Mouse (Mus musculus) right cerebral cortex, postnatal 4 days (tissue): ENCODE measurements around the gene Trappc3.

ENCODE experiments used
- DNase-seq: peaks from one replicate; pipeline ENCODE4 v3.0.0-alpha.2; 2022

Gene Trappc3

GRCm38 (mm10) chr4:126251655-126252254 is 10.4 kb upstream of the Trappc3 start:
- DNase-seq: no peak

GRCm38 (mm10) chr4:126252411-126253237 is 9.5 kb upstream of the Trappc3 start:
- no peak for DNase-seq

GRCm38 (mm10) chr4:126253637-126254272 is 8.4 kb upstream of the Trappc3 start:
- DNase-seq: no peak

GRCm38 (mm10) chr4:126254315-126255112 is 7.6 kb upstream of the Trappc3 start:
- DNase-seq: peak; percentile 56

- DNase-seq: peak; percentile 63
Measured at GRCm38 (mm10) chr4:126255113-126256001, 6.8 kb upstream of the Trappc3 start.

GRCm38 (mm10) chr4:126256131-126256791 is 5.9 kb upstream of the Trappc3 start, which contains the start of gene Map7d1:
Gene Map7d1 (minus strand): TSS chr4:126256343.
- DNase-seq: peak; percentile 86

- DNase-seq: peak; percentile 43
Measured at GRCm38 (mm10) chr4:126256967-126257881, 4.9 kb upstream of the Trappc3 start.

- DNase-seq: no peak
Measured at GRCm38 (mm10) chr4:126259063-126259462, 3.1 kb upstream of the Trappc3 start.

GRCm38 (mm10) chr4:126259523-126260160 is 2.5 kb upstream of the Trappc3 start:
- no peak for DNase-seq

GRCm38 (mm10) chr4:126260520-126261201 is 1.5 kb upstream of the Trappc3 start:
- DNase-seq: no peak

- DNase-seq: no peak
Measured at GRCm38 (mm10) chr4:126261266-126261665, 859 bp upstream of the Trappc3 start.

- DNase-seq: no peak
Measured at GRCm38 (mm10) chr4:126261675-126262074, 450 bp upstream of the Trappc3 start.

GRCm38 (mm10) chr4:126269292-126269691 is 7.2 kb downstream of the Trappc3 start:
- no peak for DNase-seq

- DNase-seq: no peak
Measured at GRCm38 (mm10) chr4:126273753-126274152, 11.6 kb downstream of the Trappc3 start.

GRCm38 (mm10) chr4:126275081-126275480 is 13.0 kb downstream of the Trappc3 start:
- no peak for DNase-seq

- no peak for DNase-seq
Measured at GRCm38 (mm10) chr4:126275681-126276131, 13.6 kb downstream of the Trappc3 start.

- no peak for DNase-seq
Measured at GRCm38 (mm10) chr4:126277906-126278564, 15.9 kb downstream of the Trappc3 start.

- DNase-seq: no peak
Measured at GRCm38 (mm10) chr4:126278565-126278915, 16.4 kb downstream of the Trappc3 start.
